8 mouse cellular contexts compared by ENCODE assay signal in genomic region chr13:21752356-21752755, GRCm38 (mm10). TPM values are rescaled to one million over a fixed set of nuclear protein-coding genes. Genes with fewer than 3 reads are reported as not detected.
DNase-seq lines count a peak whose midpoint lies in the region; ATAC-seq and TF ChIP-seq lines count a peak whose summit lies in the region.

No protein-coding gene starts in this region.

- no peak for TF ChIP-seq POLR2A in bone marrow macrophage, adult 2 months (IDR thresholded peaks at IDR 0.05; ENCODE audit: borderline replicate concordance, low read depth, low read length)
- TF ChIP-seq POLR2A in cerebellum, adult 2 months (IDR thresholded peaks at IDR 0.05; ENCODE audit: borderline replicate concordance, insufficient read depth, low read length), result no peak

- peak overlapping the region; percentile 78 for H3K27ac ChIP-seq in lung, embryonic 16.5 days (ENCODE audit: low read length)
- peak overlapping the region; percentile 51 for H3K27ac ChIP-seq in bone marrow macrophage, adult 2 months (ENCODE audit: insufficient read depth, low read depth, low read length)
- H3K27ac ChIP-seq in hindbrain, embryonic 14.5 days, result no peak overlapping the region
- H3K27ac ChIP-seq in neural tube, embryonic 12.5 days, result no peak overlapping the region
- no peak overlapping the region for H3K27ac ChIP-seq in cerebellum, adult 2 months (ENCODE audit: insufficient read depth, low read length)

- TF ChIP-seq CTCF in bone marrow macrophage, adult 2 months (IDR thresholded peaks at IDR 0.05; ENCODE audit: low read depth, low read length), result no peak
- TF ChIP-seq CTCF in cerebellum, adult 2 months (IDR thresholded peaks at IDR 0.05; ENCODE audit: borderline replicate concordance, insufficient read depth, low read depth, low read length), result no peak

- no peaks in the 10 kb centered on the region for H3K9me3 ChIP-seq in lung, embryonic 16.5 days (ENCODE audit: control insufficient read depth, low read length)
- H3K9me3 ChIP-seq in hindbrain, embryonic 14.5 days (ENCODE audit: control insufficient read depth, low read length), result no peaks in the 10 kb centered on the region
- H3K9me3 ChIP-seq in neural tube, embryonic 12.5 days, result no peaks in the 10 kb centered on the region

- H3K9ac ChIP-seq in lung, embryonic 16.5 days (ENCODE audit: low read length), result 0 out of 2 replicates have a peak overlapping the region, but pooled peaks have one; percentile 13
- H3K9ac ChIP-seq in hindbrain, embryonic 14.5 days, result no peak overlapping the region
- no peak overlapping the region for H3K9ac ChIP-seq in neural tube, embryonic 12.5 days

- H3K36me3 ChIP-seq in lung, embryonic 16.5 days (ENCODE audit: control insufficient read depth, insufficient read depth, low read length), result no peaks in the 10 kb centered on the region
- H3K36me3 ChIP-seq in hindbrain, embryonic 14.5 days (replicated peaks; ENCODE audit: control insufficient read depth, insufficient read depth), result no peaks in the 10 kb centered on the region
- H3K36me3 ChIP-seq in neural tube, embryonic 12.5 days, result no peaks in the 10 kb centered on the region

- no peak for DNase-seq in lung, postnatal 4 days
- DNase-seq in hindbrain, embryonic 14.5 days (ENCODE audit: low spot score), result no peak
- no peak for DNase-seq in urinary bladder, adult 18-20 months (ENCODE audit: low spot score in 2 of 2)
- DNase-seq in cerebellum, adult 2 months, result no peak
- DNase-seq in lung, postnatal 10 days, result no peak

- H3K4me1 ChIP-seq in lung, embryonic 16.5 days (replicated peaks; ENCODE audit: control insufficient read depth, insufficient read depth, low read length), result peaks cover 11% of the 10 kb centered on the region
- peaks cover 13% of the 10 kb centered on the region for H3K4me1 ChIP-seq in bone marrow macrophage, adult 2 months (ENCODE audit: control insufficient read depth, insufficient read depth, low read length)
- H3K4me1 ChIP-seq in hindbrain, embryonic 14.5 days (replicated peaks; ENCODE audit: control insufficient read depth, insufficient read depth, low read length), result peaks cover 37% of the 10 kb centered on the region
- H3K4me1 ChIP-seq in neural tube, embryonic 12.5 days, result peaks cover 12% of the 10 kb centered on the region
- no peaks in the 10 kb centered on the region for H3K4me1 ChIP-seq in cerebellum, adult 2 months (ENCODE audit: control insufficient read depth, insufficient read depth, low read length)

- H3K4me3 ChIP-seq in lung, embryonic 16.5 days (ENCODE audit: low read length), result no peak overlapping the region
- peak overlapping the region; percentile 8; the same call in 1 of the 2 replicates for H3K4me3 ChIP-seq in bone marrow macrophage, adult 2 months (ENCODE audit: insufficient read depth, low read length)
- H3K4me3 ChIP-seq in hindbrain, embryonic 14.5 days (replicated peaks; ENCODE audit: low read length), result no peak overlapping the region
- H3K4me3 ChIP-seq in neural tube, embryonic 12.5 days, result no peak overlapping the region
- no peak overlapping the region for H3K4me3 ChIP-seq in cerebellum, adult 2 months (replicated peaks; ENCODE audit: insufficient read depth, low read depth, low read length)

- WGBS in lung, embryonic 16.5 days, result 15% methylated on average over 3 of the region's 3 CpGs
- WGBS in hindbrain, embryonic 14.5 days, result 68% methylated on average over 3 of the region's 3 CpGs
- 43% methylated on average over 3 of the region's 3 CpGs for WGBS in neural tube, embryonic 12.5 days
- WGBS in cerebellum, adult 2 months, result 30% methylated on average over 3 of the region's 3 CpGs

- peak overlapping the region; percentile 70 for H3K4me2 ChIP-seq in lung, embryonic 16.5 days (ENCODE audit: low read depth, low read length)
- H3K4me2 ChIP-seq in hindbrain, embryonic 14.5 days (replicated peaks), result peak overlapping the region; percentile 87; the same call in 1 of the 2 replicates
- peak overlapping the region; percentile 67 for H3K4me2 ChIP-seq in neural tube, embryonic 12.5 days (replicated peaks)

- H3K27me3 ChIP-seq in lung, embryonic 16.5 days (ENCODE audit: control insufficient read depth, insufficient read depth, low read depth, low read length), result no peaks in the 10 kb centered on the region
- H3K27me3 ChIP-seq in hindbrain, embryonic 14.5 days (ENCODE audit: control insufficient read depth, insufficient read depth, low read length), result no peaks in the 10 kb centered on the region
- H3K27me3 ChIP-seq in neural tube, embryonic 12.5 days (replicated peaks), result no peaks in the 10 kb centered on the region
- no peaks in the 10 kb centered on the region for H3K27me3 ChIP-seq in cerebellum, adult 2 months (ENCODE audit: control insufficient read depth, insufficient read depth, low read length)

- no peak for ATAC-seq in lung, embryonic 16.5 days (ENCODE audit: low read depth)
- ATAC-seq in hindbrain, embryonic 14.5 days (ENCODE audit: low FRiP score), result no peak
- ATAC-seq in neural tube, embryonic 12.5 days (ENCODE audit: low FRiP score, low read depth), result no peak

RNA-seq across cellular contexts. Expression of gene Hist1h2ak, which starts 1.3 kb away (rescaled TPM):
- polyA plus RNA-seq in lung, embryonic 16.5 days (2015; fragmentation: Nextera tagmentation; extraction: Ambion mirVana), result 31.5 and 35.8 TPM in 2 replicates
- polyA plus RNA-seq in bone marrow macrophage, adult 2 months (2012; ENCODE audit: insufficient read depth, insufficient read length, missing spikeins), result 4.9 and 9.5 TPM in 2 replicates
- polyA plus RNA-seq in hindbrain, embryonic 14.5 days (2014; fragmentation: Nextera tagmentation; extraction: Ambion mirVana), result 2.4 and 3.4 TPM in 2 replicates
- polyA plus RNA-seq in neural tube, embryonic 12.5 days (2016; fragmentation: Nextera tagmentation; extraction: Ambion mirVana), result 18.4 and 29.6 TPM in 2 replicates
- 1.9 and 2.4 TPM in 2 replicates for polyA plus RNA-seq in cerebellum, adult 2 months (2012; rRNA removed)

RNA-seq across cellular contexts. Expression of gene Hist1h2bn, which starts 1.6 kb away (rescaled TPM):
- polyA plus RNA-seq in lung, embryonic 16.5 days (2015; fragmentation: Nextera tagmentation; extraction: Ambion mirVana), result 5.8 and 7.8 TPM in 2 replicates
- 7.1 and 7.3 TPM in 2 replicates for polyA plus RNA-seq in bone marrow macrophage, adult 2 months (2012; ENCODE audit: insufficient read depth, insufficient read length, missing spikeins)
- not detected in 2 replicates for polyA plus RNA-seq in hindbrain, embryonic 14.5 days (2014; fragmentation: Nextera tagmentation; extraction: Ambion mirVana)
- polyA plus RNA-seq in neural tube, embryonic 12.5 days (2016; fragmentation: Nextera tagmentation; extraction: Ambion mirVana), result 2.0 and 3.0 TPM in 2 replicates
- 1.2 and 2.6 TPM in 2 replicates for polyA plus RNA-seq in cerebellum, adult 2 months (2012; rRNA removed)

RNA-seq across cellular contexts. Expression of gene Hist1h4k, which starts 2.1 kb away (rescaled TPM):
- 2.0 and 5.4 TPM in 2 replicates for polyA plus RNA-seq in lung, embryonic 16.5 days (2015; fragmentation: Nextera tagmentation; extraction: Ambion mirVana)
- polyA plus RNA-seq in bone marrow macrophage, adult 2 months (2012; ENCODE audit: insufficient read depth, insufficient read length, missing spikeins), result 3.6 and 8.9 TPM in 2 replicates
- 2.0 and 2.7 TPM in 2 replicates for polyA plus RNA-seq in hindbrain, embryonic 14.5 days (2014; fragmentation: Nextera tagmentation; extraction: Ambion mirVana)
- 0.96 and 2.4 TPM in 2 replicates for polyA plus RNA-seq in neural tube, embryonic 12.5 days (2016; fragmentation: Nextera tagmentation; extraction: Ambion mirVana)
- polyA plus RNA-seq in cerebellum, adult 2 months (2012; rRNA removed), result 16.9 and 17.5 TPM in 2 replicates

RNA-seq across cellular contexts. Expression of gene Hist1h4j, which starts 17.5 kb away (rescaled TPM):
- 1.3 and 1.4 TPM in 2 replicates for polyA plus RNA-seq in lung, embryonic 16.5 days (2015; fragmentation: Nextera tagmentation; extraction: Ambion mirVana)
- 1.8 and 2.7 TPM in 2 replicates for polyA plus RNA-seq in bone marrow macrophage, adult 2 months (2012; ENCODE audit: insufficient read depth, insufficient read length, missing spikeins)
- 0.33 and 0.64 TPM in 2 replicates for polyA plus RNA-seq in hindbrain, embryonic 14.5 days (2014; fragmentation: Nextera tagmentation; extraction: Ambion mirVana)
- polyA plus RNA-seq in neural tube, embryonic 12.5 days (2016; fragmentation: Nextera tagmentation; extraction: Ambion mirVana), result 0.87 and 1.6 TPM in 2 replicates
- 2.4 and 3.6 TPM in 2 replicates for polyA plus RNA-seq in cerebellum, adult 2 months (2012; rRNA removed)

RNA-seq across cellular contexts. Expression of gene Hist1h1b, which starts 28.1 kb away (rescaled TPM):
- 23.4 and 24.2 TPM in 2 replicates for polyA plus RNA-seq in lung, embryonic 16.5 days (2015; fragmentation: Nextera tagmentation; extraction: Ambion mirVana)
- polyA plus RNA-seq in bone marrow macrophage, adult 2 months (2012; ENCODE audit: insufficient read depth, insufficient read length, missing spikeins), result 0.82 and 2.1 TPM in 2 replicates
- polyA plus RNA-seq in hindbrain, embryonic 14.5 days (2014; fragmentation: Nextera tagmentation; extraction: Ambion mirVana), result 1.6 and 1.7 TPM in 2 replicates
- 13.1 and 26.4 TPM in 2 replicates for polyA plus RNA-seq in neural tube, embryonic 12.5 days (2016; fragmentation: Nextera tagmentation; extraction: Ambion mirVana)
- 0.27 and 0.41 TPM in 2 replicates for polyA plus RNA-seq in cerebellum, adult 2 months (2012; rRNA removed)

Comparison
In these comparisons a context has a peak if more than half of its experiments do, and no peak if none do; other contexts are left out.
1. H3K27ac ChIP-seq: peak in lung, embryonic 16.5 days (single experiment) and bone marrow macrophage, adult 2 months (single experiment); none in hindbrain, embryonic 14.5 days (single experiment), neural tube, embryonic 12.5 days (single experiment) and cerebellum, adult 2 months (single experiment).
2. Peak in every context shown above with its lines, with median percentiles within 50 percentile points of each other: H3K4me2 ChIP-seq.